Mouse (Mus musculus) liver, adult 2 months (tissue): ENCODE data around the gene Clta. TPM values are rescaled to one million over a fixed set of nuclear protein-coding genes. Genes with fewer than 3 reads are reported as not detected.
A peak's percentile ranks its signal among the peaks of the same experiment; 100 is the strongest.

ENCODE experiments used
- DNase-seq: peaks from one replicate; pipeline ENCODE4 v3.0.0-alpha.2; 2011; ENCODE audit warnings: low read depth, low spot score; ENCODE audit errors: extremely low read depth
- H3K27ac ChIP-seq: fragments of 200-500 bp; replicated peaks from 2 replicates; pipeline ENCODE4 v1.5.1; 2012; ENCODE audit warnings: low read depth, mild to moderate bottlenecking, control low read depth, inconsistent platforms, low read length; ENCODE audit not compliant: insufficient read depth
- H3K27me3 ChIP-seq: fragments of 200-500 bp; 2 replicates; pipeline ENCODE4 v1.6.1; 2012; ENCODE audit warnings: mild to moderate bottlenecking, moderate library complexity, low read length, inconsistent platforms; ENCODE audit not compliant: control insufficient read depth, insufficient read depth
- H3K36me3 ChIP-seq: fragments of 200-500 bp; 2 replicates; pipeline ENCODE4 v1.6.1; 2012; ENCODE audit warnings: low read length, inconsistent platforms; ENCODE audit not compliant: control insufficient read depth, insufficient read depth
- H3K4me1 ChIP-seq: fragments of 200-500 bp; 2 replicates; pipeline ENCODE4 v1.6.1; 2011; ENCODE audit warnings: low read length; ENCODE audit not compliant: control insufficient read depth, insufficient read depth
- H3K4me3 ChIP-seq: fragments of 200-500 bp; 2 replicates; pipeline ENCODE4 v1.5.1; 2011; ENCODE audit warnings: low read depth, mild to moderate bottlenecking, control low read depth, low read length, moderate library complexity; ENCODE audit not compliant: insufficient read depth
- H3K79me2 ChIP-seq: fragments of 200-500 bp; 2 replicates; pipeline ENCODE4 v1.6.1; 2012; ENCODE audit warnings: inconsistent platforms, mild to moderate bottlenecking, low read length, moderate library complexity; ENCODE audit not compliant: control insufficient read depth, insufficient read depth
- H3K9ac ChIP-seq: fragments of 200-500 bp; 2 replicates; pipeline ENCODE4 v1.6.1; 2012; ENCODE audit warnings: low read depth, mild to moderate bottlenecking, control low read depth, inconsistent platforms, low read length
- CTCF ChIP-seq: fragments of 200-500 bp; IDR thresholded peaks from 2 replicates; pipeline ENCODE4 v1.5.1; 2011; ENCODE audit warnings: low read depth, low read length, control low read depth
- POLR2A ChIP-seq: fragments of 200-500 bp; IDR thresholded peaks from 2 replicates; pipeline ENCODE4 v1.6.1; 2011; ENCODE audit warnings: low read length, control low read depth; ENCODE audit not compliant: insufficient read depth; ENCODE audit errors: extremely low read depth
- WGBS: fragments of 180-500 bp; shearing (Covaris S2); methylation state at CpG from one replicate; pipeline ENCODE4 v1.1.7; 2018; 5-methylcytosine and 5-hydroxymethylcytosine counted together
- polyA plus RNA-seq: library from polyadenylated mRNA; depleted of rRNA; stranded (reverse); fragments of >200 nt; gene quantifications from 2 replicates; pipeline ENCODE4 v1.2.3, GENCODE M21; 2012
- total RNA-seq: library from RNA; depleted of rRNA; stranded (reverse); fragments of >200 nt; gene quantifications from 2 replicates; pipeline ENCODE4 v1.2.3, GENCODE M21; 2014

Clta gene
- total and polyA plus RNA-seq, 2 experiments, result 116 to 191 TPM

- peak; percentile 53 for DNase-seq
- Histone ChIP-seq H3K27ac (no peak overlapping the region; the same call in 1 of the 2 replicates), H3K4me1 (no peaks in the 10 kb centered on the region), H3K27me3 (no peaks in the 10 kb centered on the region), H3K4me3 (no peak overlapping the region), H3K79me2 (no peaks in the 10 kb centered on the region), H3K9ac (no peak overlapping the region), H3K36me3 (peaks cover 81% of the 10 kb centered on the region)
- TF ChIP-seq CTCF, result no peak
- TF ChIP-seq POLR2A, result no peak
- 22% methylated on average over 5 of the region's 5 CpGs for WGBS
These were observed 41.8 kb downstream of the Clta start for GRCm38 (mm10) chr4:44046066-44046465.

GRCm38 (mm10) chr4:44049812-44050211 lies 45.6 kb downstream of the Clta start:
- Histone ChIP-seq H3K9ac (no peak overlapping the region), H3K27me3 (no peaks in the 10 kb centered on the region), H3K79me2 (no peaks in the 10 kb centered on the region), H3K4me3 (no peak overlapping the region), H3K27ac (no peak overlapping the region), H3K36me3 (peaks cover 79% of the 10 kb centered on the region), H3K4me1 (no peaks in the 10 kb centered on the region)
- no peak for DNase-seq
- WGBS, result 95% methylated on average over 5 of the region's 5 CpGs
- no peak for TF ChIP-seq POLR2A
- no peak for TF ChIP-seq CTCF

GRCm38 (mm10) chr4:44059674-44060073 lies 55.4 kb downstream of the Clta start:
- no peak for DNase-seq
- no peaks in the 10 kb centered on the region for H3K27me3 ChIP-seq
- no peaks in the 10 kb centered on the region for H3K4me1 ChIP-seq
- H3K27ac ChIP-seq, result no peak overlapping the region
- WGBS, result 89% methylated on average over 13 of the region's 13 CpGs
- no peak overlapping the region for H3K4me3 ChIP-seq
- TF ChIP-seq CTCF (no peak), POLR2A (no peak)
- H3K9ac ChIP-seq, result no peak overlapping the region
- peaks cover 58% of the 10 kb centered on the region for H3K36me3 ChIP-seq
- H3K79me2 ChIP-seq, result peaks cover 5% of the 10 kb centered on the region; the same call in 1 of the 2 replicates

- Histone ChIP-seq H3K79me2 (peaks cover 5% of the 10 kb centered on the region; the same call in 1 of the 2 replicates), H3K36me3 (peaks cover 39% of the 10 kb centered on the region), H3K9ac (no peak overlapping the region), H3K27me3 (no peaks in the 10 kb centered on the region), H3K4me1 (no peaks in the 10 kb centered on the region), H3K4me3 (no peak overlapping the region), H3K27ac (no peak overlapping the region)
- DNase-seq, result no peak
- 78% methylated on average over 9 of the region's 9 CpGs for WGBS
- TF ChIP-seq POLR2A (no peak), CTCF (no peak)
These were observed 57.8 kb downstream of the Clta start for GRCm38 (mm10) chr4:44062062-44062461.

GRCm38 (mm10) chr4:44062816-44063215 lies 58.6 kb downstream of the Clta start:
- peaks cover 5% of the 10 kb centered on the region; the same call in 1 of the 2 replicates for H3K79me2 ChIP-seq
- no peaks in the 10 kb centered on the region for H3K27me3 ChIP-seq
- TF ChIP-seq POLR2A (no peak), CTCF (no peak)
- H3K4me3 ChIP-seq, result no peak overlapping the region
- DNase-seq, result no peak
- no peak overlapping the region for H3K27ac ChIP-seq
- 91% methylated on average over 14 of the region's 14 CpGs for WGBS
- H3K36me3 ChIP-seq, result peaks cover 35% of the 10 kb centered on the region
- H3K9ac ChIP-seq, result no peak overlapping the region
- peaks cover 5% of the 10 kb centered on the region for H3K4me1 ChIP-seq

GRCm38 (mm10) chr4:44065355-44066025 lies 61.2 kb downstream of the Clta start:
- Histone ChIP-seq H3K27ac (peak overlapping the region; percentile 51), H3K27me3 (no peaks in the 10 kb centered on the region), H3K9ac (peak overlapping the region; percentile 74), H3K4me3 (peak overlapping the region; percentile 91), H3K79me2 (peaks cover 8% of the 10 kb centered on the region; the same call in 1 of the 2 replicates), H3K36me3 (peaks cover 14% of the 10 kb centered on the region), H3K4me1 (peaks cover 11% of the 10 kb centered on the region)
- 7% methylated on average over 16 of the region's 16 CpGs for WGBS
- peak; percentile 81 for DNase-seq
- TF ChIP-seq POLR2A, result no peak
- peak; percentile 98 for TF ChIP-seq CTCF
